Mouse (Mus musculus): ENCODE data around the gene Sec1.
A peak's percentile ranks its signal among the peaks of the same experiment; 100 is the strongest.

Sec1 gene

DNA sequence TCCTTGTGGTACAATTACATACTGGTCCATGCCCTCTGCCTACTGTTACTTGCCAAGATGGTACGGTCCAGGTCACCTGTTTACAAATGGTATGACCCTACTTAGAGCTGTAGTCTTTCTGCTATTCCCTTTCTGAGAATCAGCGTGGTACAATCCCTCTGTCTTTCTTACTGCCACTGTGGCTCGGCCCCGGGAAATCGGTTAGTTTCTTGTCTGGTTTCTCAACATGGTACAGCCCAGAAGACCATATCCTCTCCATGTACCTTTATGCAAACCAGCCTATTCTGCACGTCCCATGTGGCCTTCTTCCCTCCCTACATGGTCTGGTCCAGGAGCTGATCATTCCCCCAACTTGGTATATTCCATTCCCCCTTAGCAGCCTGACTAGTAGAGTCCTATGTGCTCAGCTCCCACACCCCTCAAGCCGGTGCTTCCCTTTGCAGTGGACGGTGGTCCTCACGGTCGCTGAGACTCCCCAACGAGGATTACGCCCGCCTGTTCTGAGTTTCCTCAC, 9.9 kb upstream of the Sec1 start:
- DNase-seq: peak; percentile 96

DNA sequence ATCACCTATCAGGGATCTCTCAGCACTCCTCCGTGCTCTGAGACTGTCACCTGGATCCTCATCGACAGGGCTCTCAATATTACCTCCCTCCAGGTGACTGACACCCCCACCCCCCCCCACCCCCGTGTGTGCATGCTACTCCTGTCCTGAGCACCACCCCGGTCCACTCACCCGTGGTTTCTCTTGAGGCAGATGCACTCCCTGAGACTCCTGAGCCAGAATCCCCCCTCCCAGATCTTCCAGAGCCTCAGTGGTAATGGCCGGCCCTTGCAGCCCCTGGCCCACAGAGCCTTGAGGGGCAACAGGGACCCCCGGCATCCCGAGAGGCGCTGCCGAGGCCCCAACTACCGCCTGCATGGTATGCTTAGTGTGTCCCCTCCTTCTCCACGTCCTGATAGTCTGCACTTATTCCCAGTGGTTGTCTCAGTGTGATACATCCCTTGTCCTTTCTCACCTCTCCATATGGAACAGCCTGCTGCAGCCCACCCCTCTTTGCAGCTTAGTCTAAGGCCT, 9.4 kb upstream of the Sec1 start:
- no peak for DNase-seq

DNA sequence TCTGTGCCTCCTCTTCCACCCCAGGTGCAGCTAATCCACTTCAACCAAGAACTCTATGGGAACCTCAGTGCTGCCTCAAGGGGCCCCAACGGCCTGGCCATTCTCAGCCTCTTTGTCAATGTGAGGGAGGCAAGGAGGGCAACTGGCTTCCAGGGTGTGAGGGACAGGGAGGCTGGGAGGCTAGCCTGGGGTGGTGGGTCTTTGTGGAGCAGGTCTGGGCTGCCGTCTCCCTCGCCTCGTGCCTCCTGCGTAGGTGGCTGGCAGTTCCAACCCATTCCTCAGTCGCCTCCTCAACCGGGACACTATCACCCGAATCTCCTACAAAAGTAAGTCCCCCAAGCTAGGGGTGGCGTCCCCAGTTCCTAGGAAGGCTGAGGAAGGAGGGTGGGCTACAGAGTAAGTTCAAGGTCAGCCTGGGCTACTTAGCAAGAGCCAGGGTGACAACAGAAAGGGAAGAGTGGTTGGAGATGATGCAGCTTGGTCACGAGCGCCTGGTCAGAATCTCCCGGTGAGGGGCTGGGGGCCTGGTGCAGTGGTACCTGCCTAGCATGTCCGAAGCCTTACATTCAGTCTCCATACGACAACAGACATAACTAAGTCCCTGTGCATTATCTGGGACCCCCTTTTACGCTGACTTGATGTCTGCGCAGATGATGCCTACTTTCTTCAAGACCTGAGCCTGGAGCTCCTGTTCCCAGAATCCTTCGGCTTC, 8.8 kb upstream of the Sec1 start:
- DNase-seq: peak; percentile 73

DNA sequence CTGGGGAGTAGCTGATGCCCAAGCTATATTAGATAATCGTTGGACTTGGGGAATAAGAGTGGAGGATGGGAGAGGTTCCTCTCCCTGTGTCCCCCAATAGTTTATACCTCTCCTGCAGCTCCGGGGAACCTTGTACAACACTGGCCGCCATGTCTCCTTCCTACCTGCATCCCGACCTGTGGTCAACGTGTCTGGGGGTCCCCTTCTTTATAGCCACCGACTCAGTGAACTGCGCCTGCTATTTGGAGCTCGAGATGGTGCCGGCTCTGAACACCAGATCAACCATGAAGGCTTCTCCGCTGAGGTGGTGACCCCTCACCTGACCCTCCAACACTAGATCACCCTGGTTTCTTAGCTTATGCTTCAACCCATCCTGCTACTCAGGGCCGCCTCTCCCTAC, 8.1 kb upstream of the Sec1 start:
- peak; percentile 70 for DNase-seq

DNA sequence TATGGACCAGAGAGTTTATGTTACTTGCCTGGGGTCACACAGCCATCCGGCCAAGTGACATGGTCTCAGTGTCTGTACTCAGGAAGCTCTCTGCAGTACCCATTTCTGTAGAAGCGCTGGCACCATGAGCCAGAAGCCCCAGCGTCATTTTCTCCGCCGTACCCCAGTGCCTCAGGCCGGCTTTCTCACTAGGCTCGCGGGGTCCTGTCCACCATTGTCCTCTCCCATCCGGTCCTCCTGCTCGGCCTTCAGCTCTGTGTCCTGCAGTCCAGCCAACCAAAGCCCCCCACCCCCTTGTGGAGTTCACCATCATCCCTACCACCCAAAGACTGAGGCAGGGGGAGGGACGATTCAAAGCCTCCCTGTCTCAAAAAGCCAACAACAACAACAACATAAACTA, 7.4 kb upstream of the Sec1 start:
- peak; percentile 68 for DNase-seq

DNA sequence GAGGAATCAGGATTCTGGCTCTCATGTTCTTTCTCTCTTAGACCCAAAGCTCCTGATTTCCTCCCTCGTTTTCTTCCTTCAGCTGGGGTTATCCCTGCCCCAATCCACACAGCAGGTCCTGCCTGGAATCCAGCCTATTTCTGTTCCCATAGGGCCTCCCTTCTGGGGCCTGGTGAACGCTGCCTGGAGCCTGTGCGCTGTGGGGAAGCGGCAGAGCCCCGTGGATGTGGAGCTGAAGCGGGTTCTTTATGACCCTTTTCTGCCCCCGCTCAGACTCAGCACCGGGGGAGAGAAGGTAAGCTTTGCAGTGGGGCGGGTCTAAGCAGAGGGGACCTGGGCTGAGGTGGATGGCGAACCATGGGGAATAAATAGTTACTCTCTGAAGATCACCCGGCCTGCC, 6.9 kb upstream of the Sec1 start:
- no peak for DNase-seq

DNA sequence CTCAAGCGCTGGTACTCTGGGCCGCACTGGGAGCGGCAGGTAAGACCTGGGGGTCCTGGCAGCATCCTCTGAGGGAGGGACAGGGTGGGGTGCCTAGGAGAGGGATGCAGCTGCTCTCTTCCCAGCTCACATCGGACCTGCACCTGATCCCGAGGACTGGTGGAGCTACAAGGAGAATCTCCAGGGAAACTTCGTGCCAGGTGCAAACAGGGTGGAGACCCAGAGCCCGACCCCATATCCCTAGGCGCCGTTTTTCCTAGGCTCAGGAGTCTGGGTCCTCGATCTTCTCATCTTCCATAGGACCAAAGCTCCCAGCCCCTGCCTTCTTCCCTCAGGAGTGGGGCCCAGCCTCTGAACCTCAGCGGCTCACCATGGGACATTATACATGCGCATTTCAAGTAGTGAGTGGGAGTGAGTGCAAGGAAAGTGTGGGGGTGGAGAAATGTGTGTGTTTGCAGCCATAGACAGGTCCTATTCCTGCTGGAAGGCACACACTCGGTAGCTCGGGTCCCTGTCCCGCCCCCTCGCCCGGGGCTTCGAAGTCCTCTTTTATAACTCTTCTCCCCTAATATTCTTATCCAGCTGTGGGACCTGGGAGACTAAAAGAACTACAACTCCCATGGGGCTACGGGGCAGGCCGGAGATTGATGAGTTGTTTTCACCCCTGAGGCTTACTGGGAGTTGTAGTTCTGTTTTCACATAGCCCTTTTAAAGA, 6.3 kb upstream of the Sec1 start:
- DNase-seq: peak; percentile 92

DNA sequence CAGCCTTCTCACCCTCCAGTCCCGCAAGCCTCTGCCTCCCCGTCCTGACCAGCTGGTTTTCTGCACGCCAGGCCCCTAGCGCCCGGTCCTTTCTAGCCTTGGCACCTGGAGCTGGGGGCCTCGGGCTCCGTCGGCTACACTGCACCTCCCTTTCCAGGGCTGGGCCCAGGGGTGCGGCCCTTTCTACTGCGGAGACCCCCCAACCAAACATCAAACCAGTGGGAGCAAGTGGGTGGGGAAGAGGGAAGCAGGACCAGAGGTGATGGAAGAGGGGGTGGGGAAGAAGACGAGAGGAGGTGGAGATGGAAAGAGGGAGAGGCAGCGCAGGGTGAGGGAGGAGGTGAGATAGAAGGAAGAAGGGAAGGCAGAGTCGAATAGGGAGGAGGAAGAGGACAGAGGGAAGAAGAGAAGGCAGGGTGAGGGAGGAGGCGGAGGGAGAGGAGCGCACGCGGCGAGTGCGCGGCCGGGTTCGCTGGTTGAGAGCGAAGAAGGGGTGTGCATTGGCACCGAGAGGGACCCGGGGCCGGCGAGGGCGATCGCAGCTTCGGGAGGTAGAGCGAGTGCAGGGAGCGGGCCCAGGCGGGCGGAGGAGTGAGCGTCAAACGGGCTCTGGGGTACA, 5.4 kb upstream of the Sec1 start, which contains the start of gene Car11:
TSS of gene Car11 (plus strand) at position 321 of the 619 bp plus-strand sequence.
- peak; percentile 77 for DNase-seq

DNA sequence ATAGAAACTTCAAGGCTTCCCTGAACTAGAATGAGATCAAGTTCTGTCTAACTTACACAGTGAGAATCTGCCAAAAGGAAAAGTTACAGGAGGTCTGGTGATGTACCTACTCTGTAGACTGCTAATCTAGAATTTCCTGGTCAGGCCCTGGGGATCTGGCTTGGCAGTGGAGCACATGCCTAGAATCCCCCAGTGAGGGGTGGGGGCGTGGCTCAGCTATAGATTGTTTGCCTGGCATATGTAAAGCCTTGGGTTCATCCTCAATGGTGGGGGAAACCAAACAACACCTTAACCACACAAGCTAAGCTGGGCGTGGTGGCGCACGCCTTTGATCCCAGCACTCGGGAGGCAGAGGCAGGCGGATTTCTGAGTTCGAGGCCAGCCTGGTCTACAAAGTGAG, 3.7 kb upstream of the Sec1 start:
- peak; percentile 59 for DNase-seq

DNA sequence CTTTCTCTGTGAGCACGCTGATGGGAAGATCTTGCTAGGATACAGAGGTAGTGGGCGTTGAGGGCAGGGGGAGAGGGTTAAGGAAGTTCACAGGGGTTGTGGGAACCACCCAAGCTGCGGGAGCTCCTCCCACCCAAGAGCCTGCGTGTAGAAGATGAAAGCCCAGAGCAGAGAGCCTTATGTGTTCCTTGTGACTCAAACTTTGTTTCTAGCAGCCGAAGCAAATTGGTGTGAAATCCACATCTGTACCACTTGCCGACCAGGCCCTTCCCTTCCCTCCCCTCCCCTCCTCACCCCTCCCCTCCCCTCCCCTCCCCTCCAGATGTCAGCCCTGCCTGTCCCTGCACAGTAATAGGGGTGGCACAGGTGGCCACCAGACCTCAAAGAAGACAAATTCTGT, 896 bp upstream of the Sec1 start:
- DNase-seq: no peak

DNA sequence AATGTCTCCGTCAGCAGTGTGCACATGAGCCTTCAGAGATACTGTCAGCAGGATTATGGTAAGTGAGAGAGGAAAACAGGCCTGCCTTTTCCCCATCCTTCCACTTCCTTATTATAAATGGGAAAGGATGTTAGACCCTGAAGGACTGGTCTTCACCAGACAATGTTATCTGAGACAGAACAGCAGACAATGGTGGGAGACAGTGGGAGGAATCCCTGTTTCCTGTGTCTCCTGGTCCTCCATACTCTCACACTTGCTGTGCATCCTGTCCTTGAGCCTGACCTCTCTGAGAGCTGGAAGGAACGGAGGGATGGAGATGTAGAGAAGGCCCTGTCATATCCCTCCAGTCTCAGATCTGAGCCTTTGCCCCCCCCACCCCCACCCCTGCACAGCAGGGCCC, 1.8 kb downstream of the Sec1 start:
- no peak for DNase-seq

DNA sequence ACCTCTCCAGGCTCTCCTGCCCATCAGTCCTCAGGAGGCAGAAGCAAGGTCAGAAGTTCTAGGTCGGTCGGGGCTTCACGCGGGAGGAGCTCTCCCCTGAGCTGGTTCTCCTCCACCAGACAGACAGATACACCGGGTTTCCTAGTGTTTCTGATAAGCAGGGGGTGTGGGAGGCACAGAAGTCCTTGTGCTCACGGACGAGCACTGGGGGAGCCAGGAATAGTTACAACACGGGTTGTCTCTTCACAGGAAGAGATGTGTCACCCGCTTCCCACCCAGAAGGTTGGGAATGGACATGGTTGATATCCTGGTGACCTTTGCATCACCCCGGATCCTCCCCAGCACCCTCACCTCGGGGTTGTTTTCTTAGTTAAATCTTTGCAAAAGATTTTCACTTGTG, 4.4 kb downstream of the Sec1 start:
- DNase-seq: no peak

DNA sequence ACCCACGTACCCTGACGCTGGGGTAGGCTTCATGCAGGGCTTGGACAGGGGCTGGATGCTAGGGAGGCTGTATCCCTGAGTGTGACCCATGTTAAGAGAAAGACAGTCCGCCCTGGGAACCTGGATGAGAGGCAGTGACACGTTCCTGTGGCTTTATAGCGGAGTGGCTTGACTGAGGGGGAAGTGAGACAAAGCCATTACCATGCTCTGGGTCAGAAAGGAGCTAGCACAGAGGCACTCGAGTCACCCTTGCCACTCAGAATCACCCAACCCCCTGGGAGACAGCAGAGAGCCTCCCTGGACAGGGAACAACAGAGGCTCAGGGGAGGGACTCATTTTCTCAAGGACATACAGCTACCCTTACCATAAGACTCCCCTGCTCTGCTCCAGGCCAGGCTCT, 5.1 kb downstream of the Sec1 start:
- DNase-seq: no peak

DNA sequence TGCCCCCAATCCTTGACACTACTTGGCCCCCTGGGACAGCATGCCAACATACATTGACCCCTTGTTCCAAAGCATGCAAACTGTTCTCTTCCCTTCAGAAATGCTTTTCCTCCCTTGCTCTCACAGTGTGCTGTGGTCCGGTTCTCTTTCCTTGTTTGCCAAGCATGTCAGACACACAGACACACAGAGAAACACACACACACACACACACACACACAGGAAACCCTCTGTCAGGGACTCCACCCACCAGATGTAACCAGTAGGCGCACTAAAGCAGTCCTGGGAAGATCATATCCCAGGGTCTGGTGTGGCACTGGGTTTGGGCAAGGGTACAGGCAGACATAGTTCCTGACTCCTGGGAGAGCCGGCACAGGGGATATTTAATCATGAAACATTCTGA, 7.4 kb downstream of the Sec1 start:
- DNase-seq: no peak

DNA sequence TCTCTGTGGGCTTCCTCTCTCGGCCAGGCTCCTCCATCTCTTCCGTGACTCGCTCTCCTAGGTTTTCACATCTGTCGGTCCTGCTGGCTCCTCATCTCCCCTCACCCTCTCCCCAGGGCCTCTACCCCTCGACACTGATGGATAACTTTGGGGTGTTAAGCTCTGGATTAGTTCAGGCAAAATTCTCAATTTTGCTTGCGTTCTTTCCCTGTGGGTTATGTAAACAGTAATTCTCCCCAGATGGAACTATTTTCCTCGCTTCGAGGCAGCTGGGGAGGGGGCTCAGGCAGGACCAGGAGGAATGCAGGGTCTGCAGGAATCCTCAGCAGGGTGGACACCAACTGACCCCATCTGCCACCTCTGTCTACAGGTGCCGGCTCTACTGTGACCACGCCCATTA, 8.4 kb downstream of the Sec1 start:
- no peak for DNase-seq

DNA sequence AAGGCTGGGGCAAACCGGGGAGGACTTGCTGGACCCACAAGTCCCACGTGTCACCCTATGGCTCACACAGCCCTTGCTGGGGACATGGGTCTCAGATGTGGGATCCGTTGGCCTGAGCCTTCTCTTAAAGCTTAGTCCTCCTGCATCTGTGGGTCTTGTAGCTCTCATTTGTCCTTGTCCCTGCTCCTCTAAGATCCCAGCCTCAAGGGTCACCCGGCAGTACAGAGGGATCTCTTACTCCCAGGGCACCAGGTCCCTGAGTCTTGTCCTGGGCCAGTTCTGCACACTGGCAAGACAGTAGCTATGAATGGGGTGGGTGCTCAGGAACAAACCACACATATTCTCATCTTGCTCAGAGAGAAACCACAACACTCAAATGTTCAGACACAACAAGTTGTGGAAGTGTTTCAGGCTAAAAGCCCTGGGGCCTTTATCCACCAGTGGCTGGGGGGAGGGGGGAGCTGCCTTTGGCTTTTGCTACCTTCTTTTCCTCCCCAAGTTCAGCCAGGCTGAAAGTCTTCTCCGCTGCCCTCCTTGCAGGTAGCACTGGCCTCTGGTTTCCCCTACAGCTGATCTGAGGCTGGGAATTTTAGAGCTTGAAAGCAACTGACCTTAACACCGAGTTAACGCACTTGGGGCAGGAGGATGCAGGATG, 10.7 kb downstream of the Sec1 start, which contains the start of gene Ntn5:
TSS of gene Ntn5 (plus strand) at position 627 of the 655 bp plus-strand sequence.
- DNase-seq: no peak

DNA sequence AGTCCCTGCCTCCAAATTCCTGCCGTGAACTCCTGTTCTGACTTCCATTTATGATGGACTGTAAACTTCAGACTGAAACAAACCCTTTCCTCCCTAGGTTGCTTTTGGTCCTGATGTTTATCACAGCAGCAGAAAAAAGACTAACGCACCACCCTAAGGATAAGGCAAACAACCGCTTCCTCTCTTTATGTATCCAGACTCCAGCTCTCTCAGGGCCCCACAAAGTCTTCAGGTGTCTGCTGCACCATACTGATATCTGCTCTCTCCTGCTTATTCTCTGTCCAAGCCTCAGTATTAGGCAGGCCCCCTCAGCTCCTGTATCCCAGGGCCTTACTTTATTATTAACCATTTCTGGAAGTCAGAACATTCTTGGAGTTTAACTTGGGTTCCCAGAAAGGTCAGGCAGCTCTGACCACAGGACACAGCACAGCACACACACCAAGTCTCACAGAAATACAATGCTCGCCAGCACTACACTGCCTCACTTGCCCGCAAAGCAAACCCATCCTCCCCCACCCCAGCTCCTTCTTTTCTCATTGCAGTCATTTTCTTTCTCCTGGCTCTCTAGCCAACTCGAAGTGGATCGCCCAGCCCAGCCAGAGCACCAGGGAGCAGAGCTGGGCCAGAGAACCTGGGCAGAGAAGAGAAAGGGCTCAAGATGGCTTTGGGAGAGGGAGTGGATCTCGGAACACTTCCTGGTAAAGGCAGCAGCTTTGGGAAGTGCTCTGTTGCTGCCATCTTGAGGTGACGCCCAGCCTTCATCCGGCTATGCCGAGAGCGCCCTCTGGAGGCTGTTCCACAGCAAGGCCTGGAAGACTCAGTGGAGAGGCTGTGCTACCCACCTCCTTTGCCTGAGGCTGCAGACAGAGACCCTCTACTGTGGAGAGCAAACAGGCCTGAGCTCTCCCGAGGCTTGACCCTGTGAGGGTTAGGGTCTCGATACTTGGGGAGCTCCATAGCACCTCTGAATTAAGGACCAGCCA, 11.8 kb downstream of the Sec1 start:
- DNase-seq: peak; percentile 89

DNA sequence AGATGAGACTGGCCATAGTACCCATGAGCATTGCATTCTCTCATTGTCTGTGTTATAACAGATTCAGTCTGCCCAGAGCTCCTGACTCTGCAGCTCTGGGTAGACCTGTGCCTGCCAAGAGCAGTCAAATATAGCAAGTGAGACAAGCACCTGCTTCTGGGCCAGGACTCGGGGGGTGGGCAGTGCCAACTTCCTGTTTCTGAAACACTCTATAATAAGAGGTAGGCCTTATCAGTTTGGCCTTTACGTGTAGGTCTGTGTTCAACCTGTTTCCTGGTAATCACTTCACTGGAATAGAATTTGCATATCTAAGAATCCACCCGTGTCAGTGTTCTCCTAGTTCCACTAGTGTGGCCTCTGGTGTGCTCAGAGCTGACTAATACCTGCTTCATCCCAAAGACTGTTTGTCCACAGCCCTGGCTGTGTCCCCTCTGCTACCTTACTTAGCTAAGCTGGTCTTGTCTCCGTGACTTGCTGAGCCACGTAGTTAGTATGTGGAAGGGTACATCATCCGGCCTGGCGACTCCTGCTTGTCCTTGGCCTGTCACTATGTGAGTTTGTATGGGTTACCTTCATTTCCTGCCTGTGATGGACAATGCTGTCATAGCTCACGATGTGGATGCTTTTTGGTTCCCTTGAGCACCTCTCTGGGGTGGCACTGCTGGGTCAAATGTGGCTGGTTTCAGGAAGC, 13.0 kb downstream of the Sec1 start:
- DNase-seq: peak; percentile 61

DNA sequence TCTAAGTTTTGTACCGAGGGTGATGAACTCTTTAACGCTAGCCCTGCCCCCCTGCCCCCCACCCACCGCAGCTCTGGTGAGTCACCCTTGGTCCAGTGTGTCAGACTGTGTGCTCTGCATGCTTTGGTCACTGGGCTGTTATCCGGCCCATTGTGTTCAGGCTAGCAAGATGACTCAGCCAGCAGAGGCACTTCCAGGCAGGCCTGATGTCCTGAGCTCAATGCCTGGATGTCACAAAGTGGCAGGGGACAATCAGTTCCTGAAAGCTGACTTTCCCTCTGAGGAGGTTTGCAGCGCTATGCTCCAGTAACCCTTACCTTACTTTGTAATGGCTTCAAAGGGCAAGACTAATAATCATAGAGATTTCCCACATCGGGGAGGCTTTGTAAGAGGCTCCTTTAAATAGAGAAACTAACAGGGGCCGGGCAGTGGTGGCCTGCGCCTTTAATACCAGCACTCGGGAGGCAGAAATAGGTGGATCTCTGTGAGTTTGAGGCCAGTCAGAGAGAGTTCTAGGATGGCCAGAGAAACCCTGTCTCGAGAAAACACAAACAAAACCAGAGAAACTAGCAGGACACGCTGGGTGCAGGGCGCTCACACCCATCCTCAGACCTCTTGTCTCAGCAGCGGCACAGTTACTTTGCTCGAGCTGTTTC, 14.1 kb downstream of the Sec1 start:
- DNase-seq: no peak

DNA sequence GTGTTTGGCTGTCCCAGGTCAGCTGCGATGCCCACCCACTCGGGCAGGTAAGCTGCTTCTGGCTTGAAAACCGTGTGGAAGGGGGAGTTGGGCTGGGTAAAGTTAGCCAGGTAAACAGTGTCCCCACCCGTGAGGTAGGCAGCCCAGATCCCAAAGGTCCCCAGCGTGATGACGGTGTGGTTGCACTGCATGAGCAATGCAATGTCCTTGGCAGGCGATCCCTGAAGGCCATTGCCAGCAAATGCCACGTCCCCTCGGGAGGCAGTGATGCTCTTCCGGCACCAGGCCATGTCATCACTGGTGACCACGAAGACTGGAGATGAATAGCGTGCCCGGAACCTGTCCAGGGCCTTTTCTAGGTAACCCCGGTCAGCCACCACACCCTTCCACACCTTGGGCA, 15.7 kb downstream of the Sec1 start:
- no peak for DNase-seq

Data from cerebellum, adult 9-10 months (tissue).